Mouse (Mus musculus) layer of hippocampus, postnatal 36 days (tissue): ENCODE results near the gene Chchd10. TPM values are rescaled to one million over a fixed set of nuclear protein-coding genes. Genes with fewer than 3 reads are reported as not detected.

Source experiments
- DNase-seq, 2 experiments: peaks; one replicate each; pipeline ENCODE4 v3.0.0; 2022
- total RNA-seq, 2 experiments: library from RNA; stranded (reverse); gene quantifications; 2 replicates each; pipeline ENCODE4 v1.2.3; 2021

The Chchd10 gene
- total RNA-seq, 2 experiments from 2014 or later, result 339 TPM

DNA sequence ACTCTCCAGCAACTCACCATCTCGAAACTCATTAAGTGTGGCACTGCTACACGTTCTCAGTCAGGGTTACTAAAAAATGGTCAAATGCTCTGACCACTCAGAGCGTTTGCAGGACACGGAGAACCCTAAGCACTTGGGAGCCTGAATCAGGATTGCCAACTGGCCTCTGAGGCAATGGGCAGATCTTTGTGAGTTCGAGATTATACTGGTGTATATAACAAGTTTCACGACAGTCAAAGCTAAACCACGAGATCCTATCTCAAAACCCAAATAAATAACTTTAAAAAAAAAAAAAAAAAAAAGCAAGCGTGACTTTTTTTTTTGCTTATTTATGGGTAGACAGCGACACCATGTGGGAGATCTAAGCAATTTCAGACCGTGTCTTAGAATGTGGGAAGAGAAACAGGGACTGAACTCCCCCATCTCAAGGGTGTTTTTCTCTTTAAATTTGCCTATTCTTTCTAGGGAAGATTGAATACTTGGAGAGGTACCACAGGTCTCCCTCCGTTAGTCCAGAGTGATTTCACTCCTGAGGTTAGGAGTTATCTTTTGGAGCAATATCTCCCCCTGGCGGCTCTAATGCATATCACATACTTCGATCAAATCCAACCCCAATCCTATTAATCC lies 18.6 kb downstream of the Chchd10 start:
- DNase-seq, result no peak

DNA sequence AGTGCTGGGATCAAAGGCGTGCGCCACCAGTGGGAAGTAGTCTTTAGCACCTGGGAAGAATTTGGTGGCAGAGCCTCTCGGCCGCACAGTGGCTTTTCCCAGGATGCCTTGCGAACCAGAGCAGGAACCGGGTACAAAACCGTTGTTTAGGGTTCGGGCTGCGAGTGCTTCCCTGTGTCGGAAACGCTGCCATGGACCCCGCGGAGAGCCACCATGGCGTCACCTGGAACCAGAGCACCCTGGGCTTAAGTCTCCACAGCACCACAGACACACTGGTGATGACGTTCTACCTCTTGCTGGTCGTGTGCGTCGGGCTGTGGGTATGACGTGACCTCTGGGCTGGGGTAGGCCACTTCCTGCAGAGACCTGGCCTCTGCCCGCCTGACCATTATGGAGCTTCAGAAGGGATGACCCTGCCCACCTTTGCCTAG lies 21.5 kb downstream of the Chchd10 start, which contains the start of gene Gm5134:
Gene Gm5134, plus strand, starts transcription at position 134 of the 431 bp plus-strand sequence.
- no peak for DNase-seq

DNA sequence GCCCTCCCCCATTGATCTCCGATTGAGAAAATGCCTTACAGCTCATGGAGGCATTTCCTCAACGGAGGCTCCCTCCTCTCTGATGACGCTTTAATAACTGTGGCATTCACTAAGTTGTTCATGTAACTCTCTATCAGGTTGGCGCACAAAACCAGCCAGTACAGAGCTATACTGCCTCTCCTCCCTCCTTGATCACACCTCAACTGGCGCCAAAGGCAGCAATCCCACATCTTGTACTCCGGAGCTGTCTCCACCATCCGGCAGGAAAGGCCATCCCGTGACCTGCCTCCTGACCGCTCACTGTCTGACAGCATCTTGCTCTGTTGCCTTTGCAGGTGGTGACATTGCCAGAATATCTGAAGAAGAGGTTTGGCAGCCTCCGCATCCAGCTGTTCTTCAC lies 40.9 kb downstream of the Chchd10 start:
- DNase-seq, result no peak

DNA sequence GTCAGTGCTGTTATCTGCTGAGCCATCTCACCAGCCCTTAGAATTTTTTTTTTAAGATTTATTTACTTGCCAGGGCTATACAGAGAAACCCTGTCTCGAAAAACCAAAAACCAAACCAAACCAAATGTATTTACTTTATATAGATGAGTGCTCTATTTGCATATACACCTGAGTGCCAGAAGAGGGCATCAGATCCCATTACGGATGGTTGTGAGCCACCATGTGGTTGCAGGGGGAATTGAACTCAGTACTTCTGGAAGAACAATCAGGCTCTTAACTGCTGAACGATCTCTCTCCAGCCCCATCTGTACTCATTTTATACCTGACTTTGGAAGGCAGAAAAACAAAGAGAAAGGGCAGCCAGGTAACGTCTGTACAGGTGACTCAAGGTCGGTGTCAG lies 42.3 kb downstream of the Chchd10 start:
- DNase-seq, result no peak

DNA sequence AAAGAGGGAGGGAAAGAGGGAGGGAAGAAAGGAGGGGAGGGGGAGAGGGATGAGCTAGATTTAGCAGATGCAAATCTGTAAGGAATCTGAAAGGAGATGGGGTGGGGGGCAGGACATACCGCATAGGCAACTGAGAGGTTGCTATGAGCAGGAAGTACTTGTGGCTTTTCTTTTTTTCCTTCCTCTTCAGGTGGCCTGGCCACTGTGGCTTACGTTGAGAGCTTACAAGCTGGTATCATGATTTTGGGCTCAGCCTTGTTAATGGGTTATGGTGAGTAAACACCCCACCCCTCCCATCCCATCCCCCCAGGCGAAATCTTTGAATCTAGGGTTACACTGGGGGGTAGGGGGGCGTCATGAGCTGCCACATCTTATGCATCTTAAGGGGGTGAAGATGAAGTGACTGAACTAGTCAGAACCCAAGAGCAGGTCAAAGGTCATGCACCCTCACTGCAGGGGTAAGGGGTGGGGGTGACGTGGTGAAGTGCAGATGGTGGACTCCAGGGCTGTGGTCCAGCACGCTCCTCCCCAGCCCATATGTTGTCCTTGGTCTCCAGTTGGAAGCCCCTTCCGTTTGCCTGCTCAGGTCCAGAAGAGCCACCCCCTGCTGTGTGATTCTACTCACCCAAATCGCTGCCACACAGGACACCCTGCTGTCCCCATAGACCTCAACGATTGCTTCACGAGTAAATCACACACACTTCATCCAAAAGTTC lies 45.3 kb downstream of the Chchd10 start:
- no peak for DNase-seq

DNA sequence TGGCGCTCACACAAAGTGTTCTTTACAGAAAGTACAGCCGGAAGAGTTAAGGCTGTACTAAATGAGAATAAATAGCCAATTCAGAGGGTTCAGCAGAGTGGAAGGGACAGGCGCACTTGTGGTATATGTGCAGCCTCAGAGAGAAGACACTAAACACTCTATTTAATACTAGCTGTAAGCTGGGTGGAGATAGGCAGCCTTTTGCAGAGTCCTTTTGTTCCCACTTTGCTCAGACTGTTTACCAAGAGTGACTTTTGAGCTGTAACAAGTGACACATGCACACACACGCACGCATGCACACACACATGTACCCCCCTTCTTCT lies 45.9 kb downstream of the Chchd10 start:
- DNase-seq, result no peak

DNA sequence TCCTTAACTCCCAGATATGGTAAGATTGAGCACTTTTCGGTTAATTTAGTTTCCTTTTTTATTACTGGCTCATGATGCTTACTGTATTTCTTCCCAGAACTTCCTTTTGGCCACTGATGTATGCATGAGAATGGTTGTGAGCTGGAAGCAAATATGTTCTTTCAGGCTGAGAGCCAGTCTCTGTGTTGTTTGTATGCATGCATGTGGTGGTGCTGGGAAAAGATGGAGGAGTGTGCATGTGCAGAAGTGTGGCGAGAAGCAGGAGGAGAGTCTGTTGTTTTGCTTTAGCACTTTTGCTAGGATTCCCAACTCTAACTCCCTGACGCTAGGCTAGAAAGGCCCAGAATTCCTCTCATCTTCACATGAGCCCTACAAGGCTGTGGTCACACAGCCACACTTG lies 46.5 kb downstream of the Chchd10 start:
- DNase-seq, result no peak

Other genes with a start within 250 kb of the Chchd10 start
- 10 to 100 TPM; 58.5 to 73.4 TPM for gene Cabin1, start 168.8 kb upstream of the Chchd10 start, total RNA-seq
- 10 to 100 TPM; 44.0 to 48.5 TPM for gene Ddt, start 159.7 kb upstream of the Chchd10 start, total RNA-seq
- gene Gm20441, start 152.2 kb upstream of the Chchd10 start, total RNA-seq, result not detected
- gene Gstt3, start 151.7 kb upstream of the Chchd10 start, total RNA-seq, result 1 to 10 TPM; 1.4 to 3.2 TPM
- 1 to 10 TPM; 4.6 to 6.1 TPM for gene Gstt1, start 134.5 kb upstream of the Chchd10 start, total RNA-seq
- not detected for gene Gstt4, start 110.6 kb upstream of the Chchd10 start, total RNA-seq
- 1 to 10 TPM; 2.5 to 3.4 TPM for gene Gstt2, start 95.7 kb upstream of the Chchd10 start, total RNA-seq
- gene Mif, start 72.9 kb upstream of the Chchd10 start, total RNA-seq, result 100 to 1,000 TPM; 432 to 467 TPM
- 1 to 10 TPM; 4.7 to 9.1 TPM for gene Derl3, start 39.7 kb upstream of the Chchd10 start, total RNA-seq
- 10 to 100 TPM; 81.4 to 86.0 TPM for gene Smarcb1, start 11.5 kb upstream of the Chchd10 start, total RNA-seq
- under 1 TPM; 0.81 to 0.95 TPM for gene Mmp11, start 3.4 kb downstream of the Chchd10 start, total RNA-seq
- under 1 TPM in 1 of 2 experiments, not detected in 1; 0.52 TPM for gene Gm867, start 7.5 kb downstream of the Chchd10 start, total RNA-seq
- gene Vpreb3, start 9.9 kb downstream of the Chchd10 start, total RNA-seq, result not detected
- gene Gm5134, start 21.4 kb downstream of the Chchd10 start, total RNA-seq, result under 1 TPM; 0.13 to 0.35 TPM
- gene Zfp280b, start 99.5 kb downstream of the Chchd10 start, total RNA-seq, result 10 to 100 TPM; 16.7 to 18.1 TPM
- gene Slc5a4b, start 177.8 kb downstream of the Chchd10 start, total RNA-seq, result not detected
- not detected for gene Slc5a4a, start 214.3 kb downstream of the Chchd10 start, total RNA-seq